Mouse (Mus musculus): ENCODE measurements around the gene Rps28.

GRCm38 (mm10) chr17:33804745-33805144 is 19.6 kb downstream of the Rps28 start:
- TF ChIP-seq CTCF (IDR thresholded peaks at IDR 0.05; ENCODE audit: borderline replicate concordance, insufficient read depth, low read depth, low read length) (no peak), POLR2A (IDR thresholded peaks at IDR 0.05; ENCODE audit: borderline replicate concordance, insufficient read depth, low read length) (no peak)
